Mouse (Mus musculus) kidney, adult 2 months (tissue): Measurements from ENCODE around the gene Wdr46. TPM values are rescaled to one million over a fixed set of nuclear protein-coding genes. Genes with fewer than 3 reads are reported as not detected.

Experiments used
- DNase-seq: peaks from one replicate; pipeline ENCODE4 v3.0.0; 2021
- H3K27ac ChIP-seq: fragments of 200-500 bp; 2 replicates; pipeline ENCODE4 v1.5.1; 2012; ENCODE audit warnings: low read depth, low read length, control low read depth, inconsistent platforms; ENCODE audit not compliant: insufficient read depth
- H3K27me3 ChIP-seq: fragments of 200-500 bp; replicated peaks from 2 replicates; pipeline ENCODE4 v1.6.1; 2012; ENCODE audit warnings: mild to moderate bottlenecking, moderate library complexity, low read length, inconsistent platforms; ENCODE audit not compliant: control insufficient read depth, insufficient read depth
- H3K36me3 ChIP-seq: fragments of 200-500 bp; 2 replicates; pipeline ENCODE4 v1.6.1; 2012; ENCODE audit warnings: mild to moderate bottlenecking, moderate library complexity, low read length, inconsistent platforms; ENCODE audit not compliant: control insufficient read depth, insufficient read depth
- H3K4me1 ChIP-seq: fragments of 200-500 bp; 2 replicates; pipeline ENCODE4 v1.6.1; 2011; ENCODE audit warnings: low read length; ENCODE audit not compliant: control insufficient read depth, insufficient read depth
- H3K4me3 ChIP-seq: fragments of 200-500 bp; 2 replicates; pipeline ENCODE4 v1.5.1; 2011; ENCODE audit warnings: mild to moderate bottlenecking, low read depth, low read length, control low read depth; ENCODE audit not compliant: insufficient read depth
- CTCF ChIP-seq: fragments of 200-500 bp; conservative IDR thresholded peaks from 2 replicates; pipeline ENCODE4 v1.5.1; 2011; ENCODE audit warnings: low read depth, mild to moderate bottlenecking, control low read depth, low read length, moderate library complexity, mixed read lengths; ENCODE audit not compliant: insufficient read depth, insufficient read length
- POLR2A ChIP-seq: fragments of 200-500 bp; IDR thresholded peaks from one replicate; pipeline ENCODE4 v1.6.1; 2011; ENCODE audit warnings: low read depth, low read length, control low read depth
- WGBS: fragments of 180-500 bp; shearing (Covaris S2); methylation state at CpG from one replicate; pipeline ENCODE4 v1.1.7; 2018; 5-methylcytosine and 5-hydroxymethylcytosine counted together
- polyA plus RNA-seq: library from polyadenylated mRNA; depleted of rRNA; stranded (reverse); fragments of >200 nt; gene quantifications from 2 replicates; pipeline ENCODE4 v1.2.3, GENCODE M21; 2012

The Wdr46 gene
- polyA plus RNA-seq, 1 experiment, result 16.0 TPM

- Histone ChIP-seq H3K36me3 (no peaks in the 10 kb centered on the region; the same call in 1 of the 2 replicates), H3K4me3 (no peak overlapping the region), H3K27ac (no peak overlapping the region), H3K27me3 (no peaks in the 10 kb centered on the region), H3K4me1 (peaks cover 7% of the 10 kb centered on the region; the same call in 1 of the 2 replicates)
- no peak for TF ChIP-seq POLR2A
- no peak for TF ChIP-seq CTCF
- 91% methylated on average over 10 of the region's 10 CpGs for WGBS
- DNase-seq, result no peak
Measured at GRCm38 (mm10) chr17:33913264-33913663, 27.2 kb upstream of the Wdr46 start.

- Histone ChIP-seq H3K27ac (no peak overlapping the region), H3K4me3 (no peak overlapping the region), H3K36me3 (no peaks in the 10 kb centered on the region; the same call in 1 of the 2 replicates), H3K4me1 (peaks cover 10% of the 10 kb centered on the region; the same call in 1 of the 2 replicates), H3K27me3 (no peaks in the 10 kb centered on the region)
- no peak for TF ChIP-seq CTCF
- TF ChIP-seq POLR2A, result no peak
- 94% methylated on average over 8 of the region's 8 CpGs for WGBS
- no peak for DNase-seq
Measured at GRCm38 (mm10) chr17:33913905-33914304, 26.6 kb upstream of the Wdr46 start.

- no peak overlapping the region for H3K4me3 ChIP-seq
- WGBS, result 72% methylated on average over 13 of the region's 13 CpGs
Measured at GRCm38 (mm10) chr17:33914969-33915391, 25.5 kb upstream of the Wdr46 start.

GRCm38 (mm10) chr17:33915671-33916250 lies 24.7 kb upstream of the Wdr46 start, which contains the start of the genes Tapbp and Zbtb22:
Gene Tapbp (plus strand): TSS chr17:33915899.
Gene Zbtb22 (plus strand): TSS chr17:33915904.
- Histone ChIP-seq H3K27me3 (no peaks in the 10 kb centered on the region), H3K36me3 (no peaks in the 10 kb centered on the region; the same call in 1 of the 2 replicates), H3K4me1 (peaks cover 9% of the 10 kb centered on the region; the same call in 1 of the 2 replicates), H3K4me3 (peak within 1 kb of the TSS; percentile 54), H3K27ac (no peak within 1 kb of the TSS)
- DNase-seq, result peak; percentile 99
- under 1% methylated on average over 34 of the region's 34 CpGs for WGBS
- no peak for TF ChIP-seq CTCF
- no peak for TF ChIP-seq POLR2A

More at GRCm38 (mm10) chr17:33914969-33915391, 25.5 kb upstream of the Wdr46 start:
- DNase-seq, result no peak
- peaks cover 13% of the 10 kb centered on the region; the same call in 1 of the 2 replicates for H3K4me1 ChIP-seq
- no peaks in the 10 kb centered on the region; the same call in 1 of the 2 replicates for H3K36me3 ChIP-seq
- TF ChIP-seq CTCF (no peak), POLR2A (no peak)
- no peak overlapping the region for H3K27ac ChIP-seq
- no peaks in the 10 kb centered on the region for H3K27me3 ChIP-seq

GRCm38 (mm10) chr17:33916294-33916693 lies 24.2 kb upstream of the Wdr46 start:
- Histone ChIP-seq H3K4me3 (peak overlapping the region; percentile 54), H3K4me1 (peaks cover 9% of the 10 kb centered on the region; the same call in 1 of the 2 replicates), H3K36me3 (no peaks in the 10 kb centered on the region; the same call in 1 of the 2 replicates), H3K27ac (no peak overlapping the region), H3K27me3 (no peaks in the 10 kb centered on the region)
- TF ChIP-seq POLR2A (no peak), CTCF (no peak)
- peak; percentile 51 for DNase-seq
- WGBS, result 3% methylated on average over 20 of the region's 20 CpGs

GRCm38 (mm10) chr17:33916847-33917655 lies 23.4 kb upstream of the Wdr46 start:
- no peak for DNase-seq
- no peaks in the 10 kb centered on the region; the same call in 1 of the 2 replicates for H3K36me3 ChIP-seq
- 70% methylated on average over 31 of the region's 31 CpGs for WGBS
- H3K27me3 ChIP-seq, result no peaks in the 10 kb centered on the region
- peak overlapping the region; percentile 17 for H3K4me3 ChIP-seq
- TF ChIP-seq CTCF (no peak), POLR2A (no peak)
- H3K4me1 ChIP-seq, result peaks cover 9% of the 10 kb centered on the region; the same call in 1 of the 2 replicates
- H3K27ac ChIP-seq, result no peak overlapping the region
